8 mouse cellular contexts compared by ENCODE assay signal in the genomic region with DNA sequence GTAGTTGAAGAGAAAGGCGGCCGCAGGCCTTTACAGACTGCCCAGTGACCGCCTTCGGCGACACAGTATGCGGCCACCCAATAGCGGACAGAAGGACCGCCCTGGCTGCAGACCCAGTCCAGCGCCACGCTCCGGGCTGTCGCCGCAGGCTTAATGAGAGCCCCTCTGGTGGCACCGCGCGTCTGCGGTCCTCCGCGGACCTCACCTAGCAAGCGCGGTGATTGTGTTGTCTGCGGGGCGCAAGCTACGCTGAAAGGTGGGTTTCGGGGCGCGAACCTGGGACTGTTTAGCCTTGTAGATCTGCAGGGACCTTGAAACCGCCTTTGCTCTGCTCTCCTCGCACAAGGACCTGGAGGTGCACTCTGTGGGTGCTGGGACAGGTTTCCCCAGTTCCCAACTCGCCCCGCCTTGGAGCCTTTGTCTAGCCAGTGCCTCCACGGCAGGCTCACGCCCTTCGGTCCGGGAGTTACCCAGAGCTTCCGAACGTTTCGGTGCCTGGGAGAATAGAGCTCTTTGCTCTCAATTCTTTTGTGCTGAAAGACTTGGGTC. TPM values are rescaled to one million over a fixed set of nuclear protein-coding genes. Genes with fewer than 3 reads are reported as not detected.
A peak's percentile ranks its signal among the peaks of the same experiment; 100 is the strongest.
DNase-seq lines count a peak whose midpoint lies in the region; ATAC-seq and TF ChIP-seq lines count a peak whose summit lies in the region.
"Had no signal": no experiment of that assay in that cellular context is flagged by ENCODE, and none has a peak within 500 bp of the region (broad histone marks: within the 10 kb centered on the region; RNA-seq: fewer than 3 reads in every experiment).

No protein-coding gene starts in this region.

- H3K4me2 ChIP-seq in forebrain, embryonic 16.5 days (ENCODE audit: low read length) = peak overlapping the region; percentile 65
- H3K4me2 ChIP-seq in intestine, postnatal 0 days (replicated peaks; ENCODE audit: low read depth) = peak overlapping the region; percentile 96
- peak overlapping the region; percentile 91 for H3K4me2 ChIP-seq in lung, embryonic 16.5 days (ENCODE audit: low read depth, low read length)

- ATAC-seq in forebrain, embryonic 16.5 days = no peak
- peak; percentile 81 for ATAC-seq in intestine, postnatal 0 days
- peak; percentile 69 for ATAC-seq in lung, embryonic 16.5 days (ENCODE audit: low read depth)

- H3K27ac ChIP-seq in ES-E14 (ENCODE audit: insufficient read depth, low read depth, low read length, poor library complexity, severe bottlenecking) = no peak overlapping the region
- H3K27ac ChIP-seq in forebrain, embryonic 16.5 days (ENCODE audit: low read length) = no peak overlapping the region
- H3K27ac ChIP-seq in intestine, postnatal 0 days (ENCODE audit: low read depth, low read length) = no peak overlapping the region
- peak overlapping the region; percentile 48 for H3K27ac ChIP-seq in lung, embryonic 16.5 days (ENCODE audit: low read length)

- H3K27me3 ChIP-seq in forebrain, embryonic 16.5 days (replicated peaks; ENCODE audit: control insufficient read depth, insufficient read depth, low read length) = peaks cover 11% of the 10 kb centered on the region; the same call in 1 of the 2 replicates
- no peaks in the 10 kb centered on the region for H3K27me3 ChIP-seq in intestine, postnatal 0 days (replicated peaks; ENCODE audit: control insufficient read depth, insufficient read depth, low read length)
- peaks cover 3% of the 10 kb centered on the region for H3K27me3 ChIP-seq in lung, embryonic 16.5 days (ENCODE audit: control insufficient read depth, insufficient read depth, low read depth, low read length)

- H3K9me3 ChIP-seq in ES-E14 (ENCODE audit: control insufficient read depth, insufficient read depth, low read depth, low read length) = no peaks in the 10 kb centered on the region
- H3K9me3 ChIP-seq in forebrain, embryonic 16.5 days (ENCODE audit: control insufficient read depth, low read length) = no peaks in the 10 kb centered on the region
- no peaks in the 10 kb centered on the region for H3K9me3 ChIP-seq in intestine, postnatal 0 days (ENCODE audit: control insufficient read depth)
- no peaks in the 10 kb centered on the region for H3K9me3 ChIP-seq in lung, embryonic 16.5 days (ENCODE audit: control insufficient read depth, low read length)

- peak overlapping the region; percentile 9 for H3K9ac ChIP-seq in ES-E14 (ENCODE audit: insufficient read depth, low read depth, low read length, poor library complexity, severe bottlenecking)
- H3K9ac ChIP-seq in forebrain, embryonic 16.5 days (replicated peaks; ENCODE audit: low read depth, low read length) = peak overlapping the region; percentile 54
- peak overlapping the region; percentile 42 for H3K9ac ChIP-seq in intestine, postnatal 0 days (ENCODE audit: low read depth, low read length)
- peak overlapping the region; percentile 70 for H3K9ac ChIP-seq in lung, embryonic 16.5 days (ENCODE audit: low read length)

- peaks cover 2 to 6% of the 10 kb centered on the region in 2 experiments; a peak in 2 of 4 replicates for H3K4me1 ChIP-seq in ES-E14 (ENCODE audit: control insufficient read depth in 2 of 2, insufficient read depth in 2 of 2, low read length in 2 of 2, poor library complexity in 1 of 2)
- H3K4me1 ChIP-seq in forebrain, embryonic 16.5 days (replicated peaks; ENCODE audit: control insufficient read depth, insufficient read depth, low read length) = peaks cover 15% of the 10 kb centered on the region
- no peaks in the 10 kb centered on the region; the same call in 1 of the 2 replicates for H3K4me1 ChIP-seq in intestine, postnatal 0 days (replicated peaks; ENCODE audit: control insufficient read depth, insufficient read depth, low read length)
- H3K4me1 ChIP-seq in lung, embryonic 16.5 days (replicated peaks; ENCODE audit: control insufficient read depth, insufficient read depth, low read length) = peaks cover 20% of the 10 kb centered on the region

- peak; percentile 18; the same call in 1 of the 2 replicates for TF ChIP-seq CTCF in intestine, postnatal 0 days (IDR thresholded peaks at IDR 0.05; ENCODE audit: low read depth)

- WGBS in forebrain, embryonic 16.5 days = 2% methylated on average over 38 of the region's 38 CpGs
- WGBS in intestine, postnatal 0 days = 1% methylated on average over 38 of the region's 38 CpGs
- WGBS in lung, embryonic 16.5 days = 1% methylated on average over 38 of the region's 38 CpGs

- DNase-seq in ES-E14 (ENCODE audit: low read depth, low spot score) = no peak
- DNase-seq in adrenal gland, postnatal 14 days = peak; percentile 62
- DNase-seq in ovary, postnatal 36 days (ENCODE audit: low spot score) = peak; percentile 42
- DNase-seq in layer of hippocampus, postnatal 25 days (ENCODE audit: extremely low spot score in 1 of 2, low spot score in 1 of 2) = no peak

- in situ Hi-C loops in ES-E14 (cut with MboI; ENCODE audit: low sequenced_read_pairs in 2 of 2, unreplicated experiment in 2 of 2) = no loop called here

- H3K4me3 ChIP-seq in ES-E14 (ENCODE audit: insufficient read depth in 1 of 2, low read depth in 1 of 2, low read length in 2 of 2, poor library complexity in 1 of 2, severe bottlenecking in 1 of 2) = peak overlapping the region; percentile 51 to 62
- H3K4me3 ChIP-seq in forebrain, embryonic 16.5 days (replicated peaks; ENCODE audit: low read length) = peak overlapping the region; percentile 41
- H3K4me3 ChIP-seq in intestine, postnatal 0 days (ENCODE audit: low read depth, low read length) = peak overlapping the region; percentile 45
- peak overlapping the region; percentile 57 for H3K4me3 ChIP-seq in lung, embryonic 16.5 days (ENCODE audit: low read length)

- no peaks in the 10 kb centered on the region for H3K36me3 ChIP-seq in ES-E14 (ENCODE audit: control insufficient read depth, insufficient read depth, low read length, poor library complexity, severe bottlenecking)
- H3K36me3 ChIP-seq in forebrain, embryonic 16.5 days (ENCODE audit: control insufficient read depth, insufficient read depth) = no peaks in the 10 kb centered on the region
- H3K36me3 ChIP-seq in intestine, postnatal 0 days (ENCODE audit: control insufficient read depth, insufficient read depth) = 0 out of 2 replicates have a peak, but pooled peaks cover under 1% of the 10 kb centered on the region
- H3K36me3 ChIP-seq in lung, embryonic 16.5 days (ENCODE audit: control insufficient read depth, insufficient read depth, low read length) = no peaks in the 10 kb centered on the region

TF ChIP-seq in ES-E14, 5 proteins besides CTCF, POLR2A, EP300 and RAD21:
- TF ChIP-seq ZC3H11A (IDR thresholded peaks at IDR 0.05; ENCODE audit: borderline replicate concordance, low read depth, low read length) (no peak), HCFC1 (IDR thresholded peaks at IDR 0.05; ENCODE audit: borderline replicate concordance, insufficient read depth, low read length) (no peak), ZNF384 (IDR thresholded peaks at IDR 0.05; ENCODE audit: low read depth, low read length) (no peak), MAFK (IDR thresholded peaks at IDR 0.05; ENCODE audit: insufficient read depth, low read depth, low read length) (no peak), CHD2 (IDR thresholded peaks at IDR 0.05; ENCODE audit: low read depth, low read length) (no peak)

RNA-seq across cellular contexts. Expression of a gene that starts 18.9 kb away (rescaled TPM):
- 23.3 and 24.9 TPM in 2 replicates for total RNA-seq in ES-E14 (2012; rRNA removed)
- 26.4 and 29.9 TPM in 2 replicates for total RNA-seq in adrenal gland, postnatal 14 days (2021)
- 63.0 and 63.7 TPM in 2 replicates for polyA plus RNA-seq in forebrain, embryonic 16.5 days (2015; fragmentation: Nextera tagmentation; extraction: Ambion mirVana)
- polyA plus RNA-seq in intestine, postnatal 0 days (2015; fragmentation: Nextera tagmentation; extraction: Ambion mirVana) = 25.9 and 26.2 TPM in 2 replicates
- polyA plus RNA-seq in lung, embryonic 16.5 days (2015; fragmentation: Nextera tagmentation; extraction: Ambion mirVana) = 37.3 and 39.2 TPM in 2 replicates
- total RNA-seq in layer of hippocampus, postnatal 25 days (2021) = 10 to 100 TPM; 23.6 to 28.2 TPM

RNA-seq across cellular contexts. Expression of a gene that starts 36.1 kb away (rescaled TPM):
- 0.76 and 2.1 TPM in 2 replicates for total RNA-seq in ES-E14 (2012; rRNA removed)
- not detected in 2 replicates for total RNA-seq in adrenal gland, postnatal 14 days (2021)
- polyA plus RNA-seq in forebrain, embryonic 16.5 days (2015; fragmentation: Nextera tagmentation; extraction: Ambion mirVana) = not detected in 2 replicates
- not detected in 2 replicates for polyA plus RNA-seq in intestine, postnatal 0 days (2015; fragmentation: Nextera tagmentation; extraction: Ambion mirVana)
- not detected in 2 replicates for polyA plus RNA-seq in lung, embryonic 16.5 days (2015; fragmentation: Nextera tagmentation; extraction: Ambion mirVana)
- not detected for total RNA-seq in layer of hippocampus, postnatal 25 days (2021)
- total RNA-seq: gastrocnemius, postnatal 4 days had no signal

RNA-seq across cellular contexts. Expression of a gene that starts 46.6 kb away (rescaled TPM):
- total RNA-seq in ES-E14 (2012; rRNA removed) = 127 and 182 TPM in 2 replicates
- 42.0 and 44.0 TPM in 2 replicates for total RNA-seq in adrenal gland, postnatal 14 days (2021)
- polyA plus RNA-seq in forebrain, embryonic 16.5 days (2015; fragmentation: Nextera tagmentation; extraction: Ambion mirVana) = 103 and 109 TPM in 2 replicates
- 12.6 and 13.0 TPM in 2 replicates for polyA plus RNA-seq in intestine, postnatal 0 days (2015; fragmentation: Nextera tagmentation; extraction: Ambion mirVana)
- polyA plus RNA-seq in lung, embryonic 16.5 days (2015; fragmentation: Nextera tagmentation; extraction: Ambion mirVana) = 43.4 and 46.4 TPM in 2 replicates
- total RNA-seq in layer of hippocampus, postnatal 25 days (2021) = 10 to 100 TPM; 71.1 to 75.3 TPM

RNA-seq across cellular contexts. Expression of a gene that starts 58.1 kb away (rescaled TPM):
- total RNA-seq in ES-E14 (2012; rRNA removed) = 21.8 and 22.7 TPM in 2 replicates
- total RNA-seq in adrenal gland, postnatal 14 days (2021) = 18.6 and 19.5 TPM in 2 replicates
- polyA plus RNA-seq in forebrain, embryonic 16.5 days (2015; fragmentation: Nextera tagmentation; extraction: Ambion mirVana) = 42.5 and 44.6 TPM in 2 replicates
- polyA plus RNA-seq in intestine, postnatal 0 days (2015; fragmentation: Nextera tagmentation; extraction: Ambion mirVana) = 7.2 and 8.1 TPM in 2 replicates
- polyA plus RNA-seq in lung, embryonic 16.5 days (2015; fragmentation: Nextera tagmentation; extraction: Ambion mirVana) = 26.8 and 27.5 TPM in 2 replicates
- 10 to 100 TPM; 40.2 to 43.8 TPM for total RNA-seq in layer of hippocampus, postnatal 25 days (2021)

Comparison
In these comparisons a context has a peak if more than half of its experiments do, and no peak if none do; other contexts are left out.
1. DNase-seq: peak in adrenal gland, postnatal 14 days (single experiment) and ovary, postnatal 36 days (single experiment); none in ES-E14 (single experiment) and layer of hippocampus, postnatal 25 days (0 of 2).
2. H3K9ac ChIP-seq: peak in every context shown above with its lines; median percentile 70 in lung, embryonic 16.5 days; 54 in forebrain, embryonic 16.5 days; 42 in intestine, postnatal 0 days; 9 in ES-E14.
3. Peak in every context shown above with its lines, with median percentiles within 50 percentile points of each other: H3K4me3 ChIP-seq and H3K4me2 ChIP-seq.